ENCODE assay signal across 12 mouse cellular contexts in the genomic region with DNA sequence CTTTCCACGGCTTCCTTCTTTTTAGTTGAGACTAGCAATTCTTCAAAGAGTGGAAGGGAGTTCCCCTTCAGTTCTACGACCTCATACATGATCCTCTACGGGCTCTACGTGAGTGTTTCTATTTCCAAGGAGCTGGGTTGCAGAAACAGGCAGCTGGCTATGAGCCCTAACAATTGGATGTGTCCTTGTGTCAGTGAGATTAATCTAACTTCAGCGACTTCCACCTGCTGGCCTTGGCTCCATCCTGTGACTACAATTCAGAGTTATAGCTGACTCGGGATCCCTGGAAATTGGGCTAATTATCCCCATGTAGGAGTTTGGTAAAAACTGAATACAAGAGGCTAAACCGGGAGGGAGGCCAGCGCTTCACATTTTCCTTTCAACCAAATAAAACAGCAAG.
DNase-seq lines count a peak whose midpoint lies in the region; ATAC-seq and TF ChIP-seq lines count a peak whose summit lies in the region.
"Had no signal": no experiment of that assay in that cellular context is flagged by ENCODE, and none has a peak within 500 bp of the region (broad histone marks: within the 10 kb centered on the region; RNA-seq: fewer than 3 reads in every experiment).

No protein-coding gene starts in this region.

- H3K79me2 ChIP-seq in CH12.LX (replicated peaks; ENCODE audit: control insufficient read depth, extremely low read depth, insufficient read depth, poor library complexity, severe bottlenecking) = no peaks in the 10 kb centered on the region

- no peak for TF ChIP-seq CTCF in gastrocnemius, adult 2 months (IDR thresholded peaks at IDR 0.05)
- no peak for TF ChIP-seq CTCF in CH12.LX (conservative IDR thresholded peaks at IDR 0.05 in 1 of 2, IDR thresholded peaks at IDR 0.05 in 1 of 2; ENCODE audit: low read depth in 2 of 2, low read length in 2 of 2)

- dilution Hi-C loops in CH12.LX (cut with MboI; ENCODE audit: extremely low pct_ligation_motif_present, extremely low pct_unique_long_range_greater_than_20kb, low sequenced_read_pairs) = no loop called here

- no peaks in the 10 kb centered on the region for H3K9me3 ChIP-seq in CH12.LX (replicated peaks; ENCODE audit: low read length)
- no peaks in the 10 kb centered on the region for H3K9me3 ChIP-seq in liver, embryonic 12.5 days (replicated peaks)
- H3K9me3 ChIP-seq: heart, embryonic 13.5 days; neural tube, embryonic 15.5 days had no signal

- H3K27me3 ChIP-seq in CH12.LX (replicated peaks) = no peaks in the 10 kb centered on the region
- H3K27me3 ChIP-seq in liver, embryonic 12.5 days (replicated peaks) = peaks cover 44% of the 10 kb centered on the region
- H3K27me3 ChIP-seq: neural tube, embryonic 15.5 days had no signal

- peaks cover 0 to 32% of the 10 kb centered on the region in 2 experiments; a peak in 2 of 4 replicates for H3K4me1 ChIP-seq in CH12.LX (ENCODE audit: control insufficient read depth in 1 of 2, insufficient read depth in 2 of 2)
- peaks cover 17% of the 10 kb centered on the region for H3K4me1 ChIP-seq in liver, embryonic 12.5 days

- 50% methylated on average over 8 of the region's 8 CpGs for WGBS in liver, embryonic 12.5 days (ENCODE audit: insufficient replicate concordance)

- H3K4me2 ChIP-seq in CH12.LX (ENCODE audit: insufficient read depth, low read depth, poor library complexity, severe bottlenecking) = peak overlapping the region; percentile 55; the same call in 1 of the 2 replicates
- H3K4me2 ChIP-seq in liver, embryonic 12.5 days = peak overlapping the region; percentile 53; the same call in 1 of the 2 replicates
- H3K4me2 ChIP-seq: neural tube, embryonic 15.5 days had no signal

- no peak for DNase-seq in gastrocnemius, adult 2 months
- no peak for DNase-seq in gastrocnemius, postnatal 14 days
- DNase-seq in kidney, postnatal 4 days = peak; percentile 30 to 58
- DNase-seq in kidney, adult 11 months = no peak
- peak; percentile 40 for DNase-seq in CH12.LX (ENCODE audit: extremely low read depth)
- DNase-seq in right cerebral cortex, adult 2 months (ENCODE audit: low spot score in 2 of 2) = no peak
- DNase-seq: thymus, postnatal 36 days had no signal

- TF ChIP-seq EP300 in CH12.LX (IDR thresholded peaks at IDR 0.05; ENCODE audit: low read length) = no peak

- in situ Hi-C loops in CH12.LX (cut with MboI; ENCODE audit: low pct_ligation_motif_present, low pct_unique_long_range_greater_than_20kb, low sequenced_read_pairs) = no loop called here

- H3K27ac ChIP-seq in gastrocnemius, adult 2 months = peak overlapping the region; percentile 66
- H3K27ac ChIP-seq in CH12.LX (ENCODE audit: insufficient read depth, low read depth) = no peak overlapping the region
- H3K27ac ChIP-seq in liver, embryonic 12.5 days = no peak overlapping the region
- H3K27ac ChIP-seq: heart, embryonic 13.5 days; hindbrain, postnatal 0 days; macrophage; neural tube, embryonic 15.5 days had no signal

- TF ChIP-seq POLR2A in CH12.LX (IDR thresholded peaks at IDR 0.05; ENCODE audit: low read depth, low read length) = no peak

- intact Hi-C loops in gastrocnemius, adult 2 months (cut with DNase I) = no loop called here
- intact Hi-C loops in gastrocnemius, postnatal 14 days (cut with DNase I; ENCODE audit: low total_unique reads) = no loop called here

- ATAC-seq in liver, embryonic 12.5 days = no peak
- ATAC-seq: hindbrain, postnatal 0 days had no signal

- no peaks in the 10 kb centered on the region for H3K36me3 ChIP-seq in CH12.LX (replicated peaks in 1 of 2; ENCODE audit: control insufficient read depth in 1 of 2, insufficient read depth in 1 of 2, low read length in 1 of 2)
- no peaks in the 10 kb centered on the region for H3K36me3 ChIP-seq in liver, embryonic 12.5 days
- H3K36me3 ChIP-seq: heart, embryonic 13.5 days; neural tube, embryonic 15.5 days had no signal

- H3K9ac ChIP-seq in CH12.LX (ENCODE audit: insufficient read depth, low read depth) = no peak overlapping the region
- no peak overlapping the region for H3K9ac ChIP-seq in liver, embryonic 12.5 days
- H3K9ac ChIP-seq: heart, embryonic 13.5 days; neural tube, embryonic 15.5 days had no signal

- H3K4me3 ChIP-seq in gastrocnemius, adult 2 months = peak overlapping the region; percentile 62
- no peak overlapping the region for H3K4me3 ChIP-seq in CH12.LX (replicated peaks in 1 of 3; ENCODE audit: low read depth in 2 of 3, low read length in 2 of 3, poor library complexity in 1 of 3)
- H3K4me3 ChIP-seq in liver, embryonic 12.5 days = no peak overlapping the region
- H3K4me3 ChIP-seq: heart, embryonic 13.5 days; neural tube, embryonic 15.5 days had no signal

- TF ChIP-seq RAD21 in CH12.LX (IDR thresholded peaks at IDR 0.05; ENCODE audit: low read depth, low read length) = no peak

TF ChIP-seq in CH12.LX, 34 proteins besides CTCF, POLR2A, EP300 and RAD21:
- TF ChIP-seq KAT2A (IDR thresholded peaks at IDR 0.05; ENCODE audit: insufficient replicate concordance, low read length) = no peak

Comparison
In these comparisons a context has a peak if more than half of its experiments do, and no peak if none do; other contexts are left out.
1. DNase-seq: peak in kidney, postnatal 4 days (2 of 2) and CH12.LX (single experiment); none in gastrocnemius, adult 2 months (single experiment), gastrocnemius, postnatal 14 days (single experiment), kidney, adult 11 months (single experiment) and right cerebral cortex, adult 2 months (0 of 2).